8 mouse cellular contexts compared by ENCODE assay signal in the genomic region with DNA sequence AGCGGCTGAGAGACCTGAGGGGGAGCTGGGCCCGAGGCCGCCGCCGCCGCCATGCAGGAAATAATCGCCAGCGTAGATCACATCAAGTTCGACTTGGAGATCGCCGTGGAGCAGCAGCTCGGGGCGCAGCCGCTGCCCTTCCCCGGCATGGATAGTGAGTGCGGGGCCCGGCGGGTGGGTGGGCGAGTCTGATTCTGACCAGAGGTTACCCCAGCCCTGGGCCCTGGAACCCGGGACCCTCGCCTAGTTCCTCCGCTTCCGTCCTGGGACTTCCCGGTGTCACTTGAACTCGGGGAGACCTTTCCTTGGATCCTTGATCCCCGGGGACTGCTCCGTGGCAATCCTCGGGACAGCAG. TPM values are rescaled to one million over a fixed set of nuclear protein-coding genes. Genes with fewer than 3 reads are reported as not detected.
DNase-seq lines count a peak whose midpoint lies in the region; ATAC-seq and TF ChIP-seq lines count a peak whose summit lies in the region.

No protein-coding gene starts in this region.

- H3ac ChIP-seq in C2C12 (ENCODE audit: control insufficient read depth, insufficient read length, low read depth) = peak overlapping the region; percentile 81

- peaks cover 25% of the 10 kb centered on the region for H3K79me3 ChIP-seq in C2C12 (ENCODE audit: low read depth)

- peaks cover 73% of the 10 kb centered on the region for H3K79me2 ChIP-seq in C2C12 (ENCODE audit: control insufficient read depth, insufficient read depth)

- DNase-seq in embryo, embryonic 10 days (ENCODE audit: low spot score) = peak; percentile 26
- no peak for DNase-seq in embryo, embryonic 10.5 days (ENCODE audit: low spot score)
- no peak for DNase-seq in forebrain, embryonic 14.5 days (ENCODE audit: low spot score)
- DNase-seq in liver, embryonic 13.5 days = no peak
- no peak for DNase-seq in frontal cortex, postnatal 10 days (ENCODE audit: low spot score in 2 of 2)
- no peak for DNase-seq in thymus, postnatal 36 days
- DNase-seq in left cerebral cortex, adult 11 months (ENCODE audit: low spot score) = no peak

- H3K4me3 ChIP-seq in C2C12 (ENCODE audit: insufficient read depth, poor library complexity, severe bottlenecking) = peak overlapping the region; percentile 95
- peak overlapping the region; percentile 88 for H3K4me3 ChIP-seq in forebrain, embryonic 14.5 days (ENCODE audit: low read depth, low read length)
- H3K4me3 ChIP-seq in liver, embryonic 13.5 days (replicated peaks) = peak overlapping the region; percentile 99

- no peaks in the 10 kb centered on the region for H3K27me3 ChIP-seq in C2C12 (ENCODE audit: control insufficient read depth, insufficient read depth, insufficient read length)
- H3K27me3 ChIP-seq in forebrain, embryonic 14.5 days (replicated peaks; ENCODE audit: control insufficient read depth, insufficient read depth, low read length) = no peaks in the 10 kb centered on the region
- no peaks in the 10 kb centered on the region for H3K27me3 ChIP-seq in liver, embryonic 13.5 days

- H3K4me2 ChIP-seq in forebrain, embryonic 14.5 days (ENCODE audit: low read length) = peak overlapping the region; percentile 91
- H3K4me2 ChIP-seq in liver, embryonic 13.5 days = peak overlapping the region; percentile 82

- H3K9me3 ChIP-seq in forebrain, embryonic 14.5 days (replicated peaks; ENCODE audit: control insufficient read depth, low read length) = no peaks in the 10 kb centered on the region
- no peaks in the 10 kb centered on the region for H3K9me3 ChIP-seq in liver, embryonic 13.5 days (replicated peaks)

- no peak for TF ChIP-seq CTCF in C2C12 (IDR thresholded peaks at IDR 0.05; ENCODE audit: control insufficient read depth, insufficient read depth, insufficient read length)

- peak overlapping the region; percentile 93 for H3K9ac ChIP-seq in forebrain, embryonic 14.5 days (ENCODE audit: low read length)
- peak overlapping the region; percentile 99 for H3K9ac ChIP-seq in liver, embryonic 13.5 days

- under 1% methylated on average over 26 of the region's 28 CpGs for WGBS in forebrain, embryonic 14.5 days
- under 1% methylated on average over 28 of the region's 28 CpGs for WGBS in liver, embryonic 13.5 days (ENCODE audit: insufficient replicate concordance)

- peak overlapping the region; percentile 58 for H3K27ac ChIP-seq in forebrain, embryonic 14.5 days (ENCODE audit: low read depth, low read length)
- H3K27ac ChIP-seq in liver, embryonic 13.5 days = peak overlapping the region; percentile 87

- peak; percentile 71 for ATAC-seq in forebrain, embryonic 14.5 days
- peak; percentile 12 for ATAC-seq in liver, embryonic 13.5 days (ENCODE audit: low read depth)

- peaks cover 15% of the 10 kb centered on the region for H3K4me1 ChIP-seq in forebrain, embryonic 14.5 days (ENCODE audit: control insufficient read depth, insufficient read depth, low read length)
- H3K4me1 ChIP-seq in liver, embryonic 13.5 days (replicated peaks) = peaks cover 46% of the 10 kb centered on the region

- peaks cover 32% of the 10 kb centered on the region for H3K36me3 ChIP-seq in C2C12 (ENCODE audit: control insufficient read depth, insufficient read depth)
- peaks cover 49% of the 10 kb centered on the region for H3K36me3 ChIP-seq in forebrain, embryonic 14.5 days (ENCODE audit: control insufficient read depth, insufficient read depth, low read length)
- H3K36me3 ChIP-seq in liver, embryonic 13.5 days = peaks cover 56% of the 10 kb centered on the region

TF ChIP-seq in C2C12, 6 proteins besides CTCF, POLR2A, EP300 and RAD21:
- TF ChIP-seq CEBPB (IDR thresholded peaks at IDR 0.05; ENCODE audit: low read depth) (no peak), USF1 (IDR thresholded peaks at IDR 0.05; ENCODE audit: low read depth) (no peak), MAX (IDR thresholded peaks at IDR 0.05) (no peak), MYOG (IDR thresholded peaks at IDR 0.05; ENCODE audit: control insufficient read depth, extremely low read depth, insufficient read length) (no peak), MYOD1 (IDR thresholded peaks at IDR 0.05; ENCODE audit: control insufficient read depth, insufficient read length, low read depth) (no peak), FOSL1 (IDR thresholded peaks at IDR 0.05; ENCODE audit: insufficient read depth, low read length, poor library complexity, severe bottlenecking) (no peak)
TF ChIP-seq in C2C12: peak in this region for 0.

RNA-seq across cellular contexts. Expression of a gene that starts 0.3 kb away (rescaled TPM):
- polyA plus RNA-seq in C2C12 (2012; fragmentation: generic; extraction: Trizol) = 47.7 TPM
- polyA plus RNA-seq in forebrain, embryonic 14.5 days (2014; fragmentation: Nextera tagmentation; extraction: Ambion mirVana) = 28.9 and 31.1 TPM in 2 replicates
- polyA plus RNA-seq in liver, embryonic 13.5 days (2015; fragmentation: Nextera tagmentation; extraction: Ambion mirVana) = 32.4 and 34.7 TPM in 2 replicates

RNA-seq across cellular contexts. Expression of a gene that starts 0.4 kb away (rescaled TPM):
- polyA plus RNA-seq in C2C12 (2012; fragmentation: generic; extraction: Trizol) = 14.5 TPM
- polyA plus RNA-seq in forebrain, embryonic 14.5 days (2014; fragmentation: Nextera tagmentation; extraction: Ambion mirVana) = 16.8 and 21.6 TPM in 2 replicates
- 8.6 and 9.4 TPM in 2 replicates for polyA plus RNA-seq in liver, embryonic 13.5 days (2015; fragmentation: Nextera tagmentation; extraction: Ambion mirVana)

RNA-seq across cellular contexts. Expression of a gene that starts 24.6 kb away (rescaled TPM):
- 643 TPM for polyA plus RNA-seq in C2C12 (2012; fragmentation: generic; extraction: Trizol)
- 513 and 604 TPM in 2 replicates for polyA plus RNA-seq in forebrain, embryonic 14.5 days (2014; fragmentation: Nextera tagmentation; extraction: Ambion mirVana)
- 566 and 569 TPM in 2 replicates for polyA plus RNA-seq in liver, embryonic 13.5 days (2015; fragmentation: Nextera tagmentation; extraction: Ambion mirVana)

RNA-seq across cellular contexts. Expression of a gene that starts 27.1 kb away (rescaled TPM):
- 175 TPM for polyA plus RNA-seq in C2C12 (2012; fragmentation: generic; extraction: Trizol)
- 226 and 245 TPM in 2 replicates for polyA plus RNA-seq in forebrain, embryonic 14.5 days (2014; fragmentation: Nextera tagmentation; extraction: Ambion mirVana)
- 164 and 177 TPM in 2 replicates for polyA plus RNA-seq in liver, embryonic 13.5 days (2015; fragmentation: Nextera tagmentation; extraction: Ambion mirVana)

RNA-seq across cellular contexts. Expression of a gene that starts 27.2 kb away (rescaled TPM):
- 136 TPM for polyA plus RNA-seq in C2C12 (2012; fragmentation: generic; extraction: Trizol)
- 98.8 and 102 TPM in 2 replicates for polyA plus RNA-seq in forebrain, embryonic 14.5 days (2014; fragmentation: Nextera tagmentation; extraction: Ambion mirVana)
- 69.5 and 90.7 TPM in 2 replicates for polyA plus RNA-seq in liver, embryonic 13.5 days (2015; fragmentation: Nextera tagmentation; extraction: Ambion mirVana)
